Mouse (Mus musculus) spleen, postnatal 4 days (tissue): Measurements from ENCODE around the gene Tspan3.

Experiments used
- DNase-seq, 2 experiments: peaks; one replicate each; pipeline ENCODE4 v3.0.0; 2022; ENCODE audit warnings: low spot score in 2 of 2

The Tspan3 gene

DNA sequence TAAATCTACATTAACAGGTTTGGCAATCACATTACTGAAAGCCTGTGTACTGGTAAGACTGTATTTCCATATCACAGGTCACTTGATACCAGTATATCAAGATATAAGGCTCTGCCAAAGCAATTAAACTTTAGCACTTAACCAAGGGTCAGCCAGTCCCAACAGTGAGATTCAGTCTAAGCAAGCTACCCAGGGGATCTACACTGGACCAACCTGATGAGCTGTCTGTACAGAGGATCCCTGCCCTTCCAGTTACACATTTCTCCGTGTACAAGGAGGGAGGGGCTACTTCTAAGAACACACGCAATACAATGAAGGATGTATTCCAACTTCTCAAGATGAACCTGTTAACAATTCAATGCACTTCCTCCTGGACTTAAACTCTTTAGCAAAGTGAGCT lies 7.2 kb downstream of the Tspan3 start:
- no peak for DNase-seq

DNA sequence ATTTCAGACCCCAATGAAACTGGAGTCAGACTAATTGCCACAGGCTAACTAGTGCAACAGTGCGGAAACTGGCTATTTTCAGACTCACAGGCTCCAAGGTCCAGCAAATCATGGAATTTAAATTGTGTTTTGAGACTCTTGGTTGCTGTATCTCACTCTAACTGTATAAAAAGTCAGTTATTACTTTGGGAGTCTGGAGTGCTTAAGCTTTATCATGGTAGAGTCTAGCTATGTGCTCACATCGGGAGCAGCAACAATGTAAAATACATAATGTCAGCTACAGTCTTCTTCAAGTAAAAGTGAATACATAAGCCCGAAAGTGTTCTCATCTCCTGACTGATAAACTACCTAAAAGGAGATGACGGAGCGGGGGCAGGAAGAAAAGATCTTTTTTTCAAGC lies 10.7 kb downstream of the Tspan3 start:
- DNase-seq = no peak

DNA sequence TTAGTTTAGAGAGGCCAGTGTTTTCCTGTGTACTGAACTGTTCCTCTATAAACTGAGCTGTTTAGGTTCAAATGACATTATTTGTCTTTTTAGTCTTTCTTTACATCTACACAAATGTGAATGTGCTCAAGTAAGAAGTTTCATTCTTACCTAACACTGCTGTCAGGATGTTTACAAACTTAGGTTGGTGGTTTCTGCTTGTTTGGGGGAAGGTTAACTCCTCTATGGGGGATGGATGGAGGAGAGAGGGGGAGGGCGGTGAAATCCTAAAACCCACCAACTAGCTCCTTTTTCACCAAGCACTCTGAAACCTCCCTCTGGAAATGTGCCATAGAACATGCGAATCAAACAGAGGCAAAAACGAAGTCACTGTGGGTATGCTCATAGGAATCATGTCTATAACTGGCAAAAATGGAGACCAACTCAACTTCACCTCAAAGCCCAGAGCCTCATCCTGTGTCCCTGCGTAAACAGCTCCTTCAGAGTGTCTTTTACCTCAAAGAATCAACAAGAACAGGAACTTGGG lies 12.7 kb downstream of the Tspan3 start:
- DNase-seq = no peak

DNA sequence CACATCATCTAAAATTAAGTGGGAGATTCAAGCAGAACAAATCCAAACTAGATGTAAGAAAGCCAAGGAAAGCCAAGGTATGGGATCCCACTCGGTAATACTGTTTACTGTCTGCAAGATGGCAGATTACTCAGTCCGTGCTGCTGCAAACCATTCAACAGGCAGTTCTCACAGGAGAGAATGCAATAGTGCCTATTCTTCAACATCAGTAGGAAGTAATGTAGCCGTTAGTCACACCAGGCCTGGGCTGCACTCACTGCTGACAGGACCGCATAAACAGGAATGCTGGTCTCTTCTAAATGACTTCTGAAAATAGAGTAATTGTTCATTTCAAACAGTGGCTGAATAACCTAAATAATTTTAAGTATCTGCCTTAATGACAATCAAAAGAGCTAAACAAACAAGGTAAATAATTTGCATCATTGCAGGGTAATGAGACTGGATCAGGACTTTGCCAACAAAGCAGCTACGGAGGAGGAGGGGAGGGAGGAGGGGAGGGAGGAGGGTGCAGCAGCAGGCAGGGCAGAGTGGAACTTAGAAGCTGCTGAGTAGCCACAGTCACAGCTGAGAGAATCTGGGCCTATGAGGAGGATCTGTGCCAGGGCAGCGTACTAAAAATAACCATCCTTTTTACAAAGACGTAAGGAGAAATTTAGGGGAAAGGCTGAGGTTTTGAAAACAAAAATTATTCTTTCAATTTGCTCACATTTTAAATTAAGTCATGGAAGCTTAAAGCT lies 13.4 kb downstream of the Tspan3 start:
- no peak for DNase-seq

DNA sequence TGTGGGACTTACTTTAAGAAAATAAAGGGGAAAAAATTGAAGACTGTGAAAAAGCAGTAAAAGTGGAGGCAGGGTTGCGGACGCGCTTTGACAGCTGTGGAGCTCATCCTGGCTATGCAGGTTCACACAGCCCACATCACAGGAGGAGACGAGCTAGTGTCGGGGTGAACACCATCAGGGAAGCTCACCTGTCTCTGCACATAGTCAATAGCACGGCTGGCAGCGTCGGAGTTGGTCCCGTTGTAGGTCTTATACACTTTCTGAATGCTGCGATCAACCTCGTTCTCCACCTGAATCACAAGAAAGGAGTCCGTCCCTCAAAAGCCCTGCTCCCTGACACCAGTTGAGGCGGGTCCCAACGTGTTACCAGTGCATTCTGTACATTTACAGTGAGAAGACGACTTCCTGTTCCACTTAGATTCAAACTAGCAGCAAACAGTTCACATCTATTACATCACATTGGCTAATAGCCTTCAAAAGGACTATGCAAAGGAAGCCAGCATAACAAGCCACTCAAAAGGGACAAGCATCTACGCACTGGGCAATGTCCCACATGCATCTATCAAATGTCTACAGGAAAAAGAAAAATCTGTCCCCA lies 18.9 kb downstream of the Tspan3 start:
- DNase-seq = no peak

DNA sequence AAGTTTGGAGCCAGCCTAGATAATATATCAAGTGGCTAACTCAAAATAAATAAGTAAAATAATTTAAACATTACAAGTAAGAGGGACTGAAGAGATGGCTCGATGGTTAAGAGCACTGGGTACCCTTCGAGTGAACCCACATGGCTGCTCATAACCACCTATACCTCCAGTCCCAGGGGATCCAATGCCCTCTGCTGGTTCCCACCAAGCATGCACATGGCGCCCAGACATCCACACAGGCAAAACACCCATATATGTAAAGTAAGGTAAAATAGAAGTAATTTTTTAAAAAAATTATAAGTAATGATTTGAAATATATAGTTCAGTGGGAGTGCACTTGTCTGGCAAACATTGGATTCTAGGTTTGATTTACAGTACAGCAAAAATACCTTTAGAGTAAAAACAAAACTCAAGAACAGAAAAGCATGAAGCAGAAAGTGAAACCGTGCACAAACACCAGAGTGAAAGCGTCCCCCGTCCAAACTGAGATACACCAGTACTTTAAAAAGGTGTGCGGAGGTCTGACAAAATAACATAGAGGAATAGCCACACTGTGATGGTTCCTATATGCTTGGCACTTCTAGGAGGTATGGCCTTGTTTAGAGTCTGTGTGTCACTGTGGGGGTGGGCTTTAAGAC lies 20.8 kb downstream of the Tspan3 start:
- DNase-seq = no peak

DNA sequence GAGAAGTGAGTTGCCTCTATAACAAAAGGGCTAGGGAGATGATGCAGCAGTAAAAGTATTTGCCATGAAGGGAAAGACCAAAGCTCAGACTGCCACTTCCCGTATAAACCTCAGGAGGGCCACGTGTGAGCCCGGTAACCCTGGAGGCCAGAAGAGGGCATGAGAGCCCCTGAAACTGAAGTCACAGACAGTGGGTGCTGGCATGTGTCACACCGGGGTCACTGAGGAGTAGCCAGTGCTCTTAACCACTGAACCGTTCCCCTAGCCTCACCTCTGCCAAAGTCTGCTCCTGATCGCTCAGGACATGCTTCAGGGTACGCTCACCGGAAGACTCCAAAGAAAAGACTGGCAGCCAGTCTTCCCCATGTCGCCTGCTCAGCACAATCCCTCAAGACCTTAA lies 23.5 kb downstream of the Tspan3 start:
- DNase-seq = no peak

DNA sequence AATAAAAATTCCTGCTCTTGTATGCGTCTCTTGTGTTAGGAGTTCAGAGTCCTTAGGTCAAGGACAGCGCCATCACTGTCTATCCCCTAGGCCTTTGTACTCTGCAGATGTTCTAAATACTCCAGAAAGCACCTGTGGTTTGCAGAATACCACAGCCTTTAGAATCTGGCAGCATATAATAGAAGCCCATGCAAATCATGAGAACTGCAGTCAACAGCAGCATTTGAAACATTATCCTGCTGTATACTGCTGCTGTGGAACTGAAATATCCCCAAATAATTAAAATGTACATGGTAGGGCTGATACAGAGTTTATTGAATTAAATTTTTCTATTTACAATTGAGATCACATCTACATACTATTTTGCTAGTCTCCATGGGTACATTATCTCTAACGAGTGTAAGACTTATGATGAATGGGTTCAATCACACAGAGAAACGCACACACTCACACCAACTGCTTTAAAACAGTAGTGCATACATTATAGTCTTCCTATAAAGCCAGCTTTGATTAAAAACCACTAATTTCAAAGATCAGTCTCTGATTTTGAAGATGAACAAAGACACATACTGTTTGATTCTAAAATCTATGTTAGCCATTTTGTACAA lies 29.6 kb downstream of the Tspan3 start:
- DNase-seq = no peak

DNA sequence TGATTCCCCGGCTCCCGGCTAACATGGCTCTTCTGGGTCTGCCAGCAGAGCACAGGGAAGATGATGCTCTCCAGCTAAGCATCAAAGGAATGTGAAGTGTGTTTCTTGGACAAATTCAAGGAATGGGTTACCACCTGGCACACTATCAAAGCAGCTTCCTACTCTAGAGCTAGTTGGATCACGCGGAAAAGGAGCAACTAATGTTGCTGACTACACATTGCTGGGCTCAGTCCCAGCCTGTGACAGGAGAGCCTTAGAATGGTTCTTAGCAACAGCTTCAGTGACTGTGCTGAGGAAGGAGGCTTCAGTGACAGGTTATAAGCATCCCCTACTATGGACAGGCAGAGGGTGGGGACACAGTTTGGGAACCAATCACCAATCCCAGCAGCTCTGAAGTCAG lies 30.7 kb downstream of the Tspan3 start:
- DNase-seq = no peak

DNA sequence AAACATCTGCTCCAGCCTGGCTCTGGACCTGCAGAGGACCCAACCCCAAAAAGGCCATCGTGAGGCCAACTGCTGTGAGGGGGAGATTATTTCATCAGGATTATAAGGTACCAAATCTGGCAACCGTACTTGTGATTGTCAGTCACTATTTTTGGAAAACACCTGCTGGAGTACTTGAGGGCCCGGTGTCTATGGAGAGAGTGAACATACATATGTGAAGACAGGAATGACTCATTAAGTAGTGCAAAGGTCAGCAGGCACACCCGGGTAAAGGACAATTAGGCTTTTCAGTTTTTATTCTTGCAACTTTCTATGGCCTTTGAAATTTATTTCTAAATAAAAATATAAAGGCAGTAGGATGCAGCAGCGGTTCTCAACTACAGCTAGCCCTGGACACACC lies 31.3 kb downstream of the Tspan3 start:
- DNase-seq = no peak

DNA sequence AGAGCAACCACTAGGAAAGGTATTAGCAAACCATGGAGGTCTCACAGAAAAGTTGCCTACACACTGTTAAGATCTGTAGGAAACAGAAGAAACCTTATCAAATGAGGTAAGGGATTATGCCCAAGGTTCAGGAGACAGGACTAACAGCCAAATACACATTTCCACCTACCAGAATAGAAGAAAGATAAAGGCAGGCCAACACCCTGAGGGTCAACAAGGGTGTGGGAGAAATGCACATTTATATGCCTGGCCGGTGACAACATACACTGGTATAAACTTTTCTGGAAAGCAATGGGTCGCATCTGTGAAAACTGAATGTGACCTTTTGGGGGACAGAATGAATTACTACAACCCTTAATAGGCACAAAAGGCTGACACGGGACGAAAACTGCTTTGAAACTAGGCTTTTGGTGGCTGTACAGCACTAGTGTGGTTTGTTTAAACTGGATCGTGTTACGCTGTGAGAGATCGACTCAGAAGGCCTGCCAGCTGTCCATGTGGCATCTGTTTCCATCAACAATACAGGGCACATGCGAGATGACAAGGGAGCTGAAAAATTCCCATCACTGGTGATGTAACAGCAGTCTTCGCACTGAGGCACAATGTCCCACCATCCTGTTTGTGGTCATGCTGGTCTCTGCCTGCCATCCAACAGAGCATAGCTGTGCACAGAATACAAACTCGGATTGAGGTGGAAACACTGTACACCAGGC lies 33.3 kb downstream of the Tspan3 start:
- no peak for DNase-seq

DNA sequence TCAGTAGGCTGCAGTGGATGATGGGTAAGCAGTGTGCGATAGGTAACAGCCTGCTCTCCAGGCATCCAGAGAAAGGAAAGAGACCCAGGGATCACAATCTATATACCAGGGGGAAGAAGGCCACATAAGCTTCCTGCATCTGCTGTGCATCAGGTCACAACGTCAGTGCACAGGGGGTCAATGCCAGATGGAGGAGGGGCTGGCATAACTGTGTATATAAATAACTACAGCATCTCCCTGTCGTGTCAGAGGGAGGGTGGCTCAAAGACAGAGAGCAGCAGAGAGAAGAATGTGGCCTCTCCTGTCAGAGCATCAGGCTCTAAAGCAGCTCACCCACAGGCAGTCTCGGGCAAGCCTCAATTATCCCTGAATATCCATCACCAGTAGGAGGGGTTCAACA lies 34.7 kb downstream of the Tspan3 start:
- DNase-seq = no peak

DNA sequence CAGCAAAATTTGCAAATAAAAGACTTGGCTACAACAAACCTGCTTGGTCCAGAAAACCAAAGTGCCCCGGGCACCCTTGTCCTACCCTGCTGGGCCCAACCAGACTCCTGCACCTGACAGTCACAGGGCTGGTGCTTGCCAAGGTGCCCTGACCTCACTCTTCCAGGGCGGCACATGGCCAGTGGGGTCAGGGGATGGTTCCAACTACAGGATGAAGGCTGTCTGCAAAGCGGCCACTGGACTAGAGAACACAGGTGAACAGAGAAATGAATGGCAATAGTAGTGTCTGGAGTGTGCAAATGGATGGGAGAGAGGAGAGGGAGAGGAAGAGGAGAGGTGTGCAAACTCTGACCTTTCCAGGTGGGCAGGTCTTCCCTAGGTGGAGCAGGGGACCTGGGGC lies 35.3 kb downstream of the Tspan3 start:
- DNase-seq = no peak

DNA sequence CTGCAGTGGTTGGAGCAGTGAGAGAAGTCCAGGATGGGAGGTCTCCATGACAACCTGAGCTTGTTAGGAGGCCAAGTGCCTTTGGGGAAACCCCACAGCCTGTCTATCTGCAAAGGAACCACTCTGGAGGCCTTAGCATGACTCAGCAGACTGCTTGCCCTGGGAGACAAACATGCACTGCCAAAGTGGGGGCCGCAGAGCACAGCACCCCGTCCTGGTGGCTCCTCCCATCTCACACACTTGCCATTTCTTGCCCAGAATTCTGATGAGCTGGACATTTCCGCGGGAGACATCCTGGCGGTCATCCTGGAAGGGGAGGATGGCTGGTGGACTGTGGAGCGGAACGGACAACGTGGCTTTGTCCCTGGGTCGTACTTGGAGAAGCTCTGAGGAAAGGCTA lies 36.9 kb downstream of the Tspan3 start:
- no peak for DNase-seq

DNA sequence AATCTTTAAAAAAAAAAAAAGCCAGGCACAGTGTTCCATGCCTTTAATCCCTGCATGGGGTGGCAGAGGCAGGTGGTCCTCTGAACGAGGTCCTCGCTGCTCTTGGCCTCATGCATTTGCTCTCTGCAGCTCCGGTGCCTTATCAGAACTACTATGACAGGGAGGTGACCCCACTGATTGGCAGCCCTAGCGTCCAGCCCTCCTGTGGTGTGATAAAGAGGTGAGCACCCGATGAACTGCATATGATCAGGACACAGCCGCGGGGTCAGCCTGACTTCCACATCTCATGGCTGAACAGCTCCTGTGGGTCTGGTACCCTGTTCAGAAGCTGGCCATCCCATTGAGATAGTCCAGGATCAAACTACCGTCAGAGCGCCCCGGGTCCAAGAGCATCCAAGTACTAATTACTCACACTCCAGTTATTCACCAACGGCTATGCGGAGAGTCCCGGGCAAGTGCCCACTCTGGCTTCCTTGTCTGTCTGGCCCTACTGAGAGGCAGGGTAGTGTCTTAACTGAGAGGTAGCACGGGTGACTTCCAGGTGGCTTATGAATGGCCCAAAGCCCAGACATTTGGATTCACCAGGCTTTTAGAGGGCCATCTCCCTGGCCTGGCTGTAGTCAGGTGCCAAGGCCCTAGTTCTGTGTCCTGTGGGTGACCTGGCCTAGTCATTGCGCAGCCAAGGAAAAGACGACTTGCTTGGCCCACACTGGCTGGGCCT lies 38.7 kb downstream of the Tspan3 start:
- DNase-seq = no peak

DNA sequence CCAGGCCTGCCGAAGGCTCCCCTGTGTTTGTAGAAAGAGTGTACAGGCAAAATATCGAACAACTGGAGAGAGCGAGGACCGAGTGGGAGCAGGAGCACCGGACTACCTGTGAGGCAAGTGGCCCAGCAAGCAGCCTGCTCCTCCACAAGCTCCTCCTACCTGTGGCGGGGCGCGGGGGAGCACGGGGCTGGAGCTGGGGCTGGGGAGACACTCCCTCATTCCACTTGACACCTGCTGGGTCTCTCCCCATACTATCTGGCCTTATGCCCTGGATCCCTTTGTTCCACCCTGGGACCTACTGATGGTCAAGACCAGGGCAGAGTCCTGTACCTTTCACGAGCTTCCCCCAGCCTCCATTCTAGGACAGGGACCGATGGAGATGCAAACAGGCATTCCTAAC lies 40.7 kb downstream of the Tspan3 start:
- no peak for DNase-seq

DNA sequence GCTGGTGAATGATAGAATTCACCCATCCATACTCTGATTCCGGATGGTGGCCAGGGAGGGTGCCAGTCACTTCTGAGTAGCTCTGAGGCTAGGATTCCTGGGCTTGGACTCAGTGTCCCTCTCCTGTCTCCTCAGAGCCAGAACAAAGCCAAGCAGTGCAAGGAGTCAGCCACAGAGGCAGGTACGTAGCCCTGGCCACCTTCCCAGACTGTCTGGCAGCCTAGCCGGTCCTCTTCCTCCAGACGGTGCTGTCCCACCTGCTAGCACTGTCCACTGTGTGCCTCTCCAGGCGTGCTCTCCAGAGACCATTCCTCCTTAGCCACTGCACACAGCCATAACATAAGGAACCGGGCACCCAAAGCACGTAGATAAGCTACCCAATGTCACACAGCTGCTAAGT lies 41.7 kb downstream of the Tspan3 start:
- no peak for DNase-seq

DNA sequence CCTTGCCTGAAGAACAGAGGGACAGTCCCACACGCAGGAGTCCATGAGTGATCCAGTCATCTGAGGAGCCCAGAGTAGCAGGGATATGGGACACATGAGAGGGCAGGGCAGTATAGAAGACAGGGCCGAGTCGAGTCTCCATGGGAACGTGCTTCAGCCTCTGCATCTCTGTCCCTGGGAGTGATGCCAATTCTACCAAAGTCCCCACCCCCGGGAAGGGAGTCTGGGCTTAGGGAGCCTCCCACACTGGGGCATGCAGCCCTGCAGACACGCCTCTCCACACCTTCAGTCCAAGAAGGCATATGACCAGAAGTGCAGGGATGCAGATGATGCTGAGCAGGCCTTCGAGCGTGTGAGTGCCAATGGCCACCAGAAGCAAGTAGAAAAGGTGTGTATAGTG lies 42.3 kb downstream of the Tspan3 start:
- DNase-seq = no peak

DNA sequence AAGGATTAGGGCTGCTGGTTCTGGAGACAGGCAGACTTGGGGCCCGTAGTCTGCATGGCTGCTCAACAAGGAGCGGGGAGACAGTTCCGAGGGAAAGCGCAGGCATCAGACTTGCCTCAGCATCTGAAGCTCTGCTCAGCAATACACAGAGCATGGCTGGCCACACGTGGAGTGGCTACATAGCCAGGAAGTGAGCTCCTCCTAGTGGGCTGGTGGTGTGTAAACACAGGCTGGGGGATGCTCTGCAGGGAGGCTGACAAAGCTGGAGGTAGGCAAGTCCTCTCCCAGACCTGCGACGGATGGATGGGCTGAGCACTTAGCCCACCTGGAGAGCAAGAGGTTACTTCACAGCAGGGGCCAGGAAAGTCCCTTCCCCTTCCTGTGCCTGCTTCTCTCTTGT lies 44.2 kb downstream of the Tspan3 start:
- DNase-seq = no peak

DNA sequence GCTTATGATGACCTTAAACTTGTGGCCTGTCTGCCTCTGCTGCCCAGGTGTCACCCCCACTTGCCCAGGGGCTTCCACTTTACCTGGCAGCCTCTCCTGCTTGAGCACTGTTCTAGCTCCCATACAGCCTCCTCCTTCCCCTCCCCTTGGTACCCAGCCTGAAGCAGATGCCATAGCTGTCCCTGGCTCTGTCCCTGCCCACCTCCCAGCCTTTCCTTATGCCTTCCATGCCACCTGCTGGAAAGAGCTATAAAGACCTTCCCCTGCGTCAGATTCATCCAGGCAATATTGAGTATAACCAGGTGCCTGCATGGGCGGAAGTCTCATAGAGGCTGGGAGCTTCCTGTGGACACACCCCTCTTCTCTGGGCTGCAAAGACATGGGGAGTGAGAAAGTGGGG lies 45.6 kb downstream of the Tspan3 start:
- DNase-seq = no peak

DNA sequence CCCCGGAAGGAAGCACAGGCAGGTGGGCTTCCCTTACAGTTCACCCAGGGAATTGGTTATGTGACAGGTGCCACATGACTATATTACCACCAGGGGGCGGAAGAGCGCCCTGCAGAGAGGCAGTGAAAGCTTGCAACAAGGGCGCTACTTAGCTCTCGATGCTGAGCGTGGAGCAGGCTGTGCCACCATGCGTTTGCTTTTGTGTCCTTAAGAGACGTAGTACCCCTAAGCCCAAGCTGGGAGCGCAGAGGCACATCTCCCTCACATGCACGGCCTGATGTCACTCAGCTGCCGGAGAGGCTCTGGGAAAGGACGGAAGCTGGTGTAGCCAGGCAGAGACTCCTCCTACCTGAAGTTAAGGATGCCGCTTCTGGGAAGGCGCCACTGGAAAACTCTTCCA lies 46.7 kb downstream of the Tspan3 start:
- peak; percentile 46 to 78 for DNase-seq
